In genomic region chr13:52860006-52860685, GRCm38 (mm10) we compare ENCODE assay signal across 15 mouse cellular contexts.
"Had no signal": no experiment of that assay in that cellular context is flagged by ENCODE, and none has a peak within 500 bp of the region (broad histone marks: within the 10 kb centered on the region; RNA-seq: fewer than 3 reads in every experiment).

No protein-coding gene starts in this region.

- H3K4me3 ChIP-seq: limb, embryonic 10.5 days; liver, embryonic 15.5 days; neural tube, embryonic 13.5 days; stomach, embryonic 15.5 days had no signal

- H3K27me3 ChIP-seq: liver, embryonic 15.5 days; neural tube, embryonic 13.5 days; stomach, embryonic 15.5 days had no signal

- H3K9me3 ChIP-seq: limb, embryonic 10.5 days; liver, embryonic 15.5 days; neural tube, embryonic 13.5 days; stomach, embryonic 15.5 days had no signal

- H3K4me1 ChIP-seq: liver, embryonic 15.5 days had no signal

- H3K36me3 ChIP-seq: liver, embryonic 15.5 days; neural tube, embryonic 13.5 days; stomach, embryonic 15.5 days had no signal

- H3K4me2 ChIP-seq: liver, embryonic 11.5 days; liver, embryonic 15.5 days; neural tube, embryonic 13.5 days; stomach, embryonic 15.5 days had no signal

- ATAC-seq: intestine, embryonic 16.5 days; lung, postnatal 0 days had no signal

- H3K9ac ChIP-seq: liver, embryonic 15.5 days; stomach, embryonic 15.5 days had no signal

- H3K27ac ChIP-seq: limb, embryonic 10.5 days; liver, embryonic 15.5 days; stomach, embryonic 15.5 days had no signal

- DNase-seq: kidney, adult 2 months; kidney, postnatal 25 days; lung, adult 2 months; lung, postnatal 36 days; midbrain, embryonic 14.5 days; right cerebral cortex, postnatal 14 days; thymus, adult 2 months; thymus, postnatal 36 days had no signal
